Comparison of ENCODE assay signal across 17 mouse cellular contexts in genomic region chr11:56224999-56225398, GRCm38 (mm10).
DNase-seq lines count a peak whose midpoint lies in the region; ATAC-seq and TF ChIP-seq lines count a peak whose summit lies in the region.
"Had no signal": no experiment of that assay in that cellular context is flagged by ENCODE, and none has a peak within 500 bp of the region (broad histone marks: within the 10 kb centered on the region; RNA-seq: fewer than 3 reads in every experiment).

No protein-coding gene starts in this region.

- no peaks in the 10 kb centered on the region for H3K27me3 ChIP-seq in heart, embryonic 10.5 days (ENCODE audit: insufficient read depth, poor library complexity, severe bottlenecking)
- no peaks in the 10 kb centered on the region for H3K27me3 ChIP-seq in Patski
- H3K27me3 ChIP-seq: limb, embryonic 15.5 days; megakaryocyte, embryonic 14.5 days had no signal

- in situ Hi-C loops in Patski (cut with MboI; ENCODE audit: low pct_unique_long_range_greater_than_20kb), result no loop called here

- no peaks in the 10 kb centered on the region for H3K9me3 ChIP-seq in heart, embryonic 10.5 days
- H3K9me3 ChIP-seq: limb, embryonic 15.5 days had no signal

- H3K4me1 ChIP-seq in heart, embryonic 10.5 days, result no peaks in the 10 kb centered on the region
- H3K4me1 ChIP-seq: limb, embryonic 15.5 days; megakaryocyte, embryonic 14.5 days had no signal

- intact Hi-C loops in left cerebral cortex, postnatal 4 days (cut with DNase I), result no loop called here

- H3K4me3 ChIP-seq in heart, embryonic 10.5 days, result no peak overlapping the region
- H3K4me3 ChIP-seq: limb, embryonic 15.5 days; megakaryocyte, embryonic 14.5 days; myocyte had no signal

- CTCF ChIA-PET in Patski (lab: Charles Lee), result no interaction called here

- WGBS in heart, embryonic 10.5 days, result 79% methylated on average over 2 of the region's 2 CpGs

- no peak overlapping the region for H3K27ac ChIP-seq in heart, embryonic 10.5 days
- H3K27ac ChIP-seq: hindbrain, embryonic 14.5 days; limb, embryonic 15.5 days had no signal

- DNase-seq in heart, postnatal 4 days, result peak; percentile 10
- DNase-seq in heart, embryonic 10.5 days (ENCODE audit: low spot score), result no peak
- peak; percentile 12 for DNase-seq in left cerebral cortex, postnatal 4 days
- no peak for DNase-seq in left cerebral cortex, adult 9 months (ENCODE audit: low spot score in 2 of 2)
- no peak for DNase-seq in Patski (ENCODE audit: low read depth, low spot score)
- peak; percentile 47 for DNase-seq in adrenal gland, postnatal 25 days
- DNase-seq in right cerebral cortex, postnatal 36 days (ENCODE audit: low spot score in 2 of 2), result no peak
- DNase-seq in spleen, postnatal 10 days (ENCODE audit: low spot score in 2 of 2), result no peak
- DNase-seq: cerebellum, adult 11-12 months; lung, adult 2 months; right cerebral cortex, postnatal 14 days; thymus, postnatal 25 days had no signal

- no peak for ATAC-seq in Patski
- ATAC-seq: forebrain, embryonic 14.5 days had no signal

- POLR2A ChIA-PET in Patski (lab: Charles Lee), result no interaction called here

- H3K36me3 ChIP-seq in heart, embryonic 10.5 days, result no peaks in the 10 kb centered on the region
- H3K36me3 ChIP-seq: limb, embryonic 15.5 days had no signal

- peak; percentile 18 for TF ChIP-seq CTCF in Patski (IDR thresholded peaks at IDR 0.05)

Comparison
In these comparisons a context has a peak if more than half of its experiments do, and no peak if none do; other contexts are left out.
1. DNase-seq: peak in heart, postnatal 4 days (single experiment), left cerebral cortex, postnatal 4 days (single experiment) and adrenal gland, postnatal 25 days (single experiment); none in heart, embryonic 10.5 days (single experiment), left cerebral cortex, adult 9 months (0 of 2), Patski (single experiment), right cerebral cortex, postnatal 36 days (0 of 2) and spleen, postnatal 10 days (0 of 2).